Mouse (Mus musculus) activated CD4-positive, CD25-positive, alpha-beta regulatory T cell, adult 9 weeks (primary cell): ENCODE measurements around the gene Speer4c. TPM values are rescaled to one million over a fixed set of nuclear protein-coding genes. Genes with fewer than 3 reads are reported as not detected.

Source experiments
- polyA plus RNA-seq: library from polyadenylated mRNA; unstranded; fragments of 100-300 nt; shearing (Covaris generic); gene quantifications from one replicate; pipeline ENCODE4 v1.2.1, GENCODE M21; 2017

Gene Speer4c
- not detected for polyA plus RNA-seq

GRCm38 (mm10) chr5:15714171-15714570, at the start of gene Speer4c:
TSS of gene Speer4c (minus strand) at chr5:15714271.

Other genes with a start within 250 kb of the Speer4c start
- gene Gm21149, start 237.7 kb downstream of the Speer4c start, polyA plus RNA-seq: not detected
- gene Gm21190, start 185.0 kb downstream of the Speer4c start, polyA plus RNA-seq: not detected
- gene Gm21083, start 136.9 kb downstream of the Speer4c start, polyA plus RNA-seq: not detected
- gene Speer4d, start 95.2 kb downstream of the Speer4c start, polyA plus RNA-seq: not detected
- not detected for gene 4930572O03Rik, start 57.2 kb downstream of the Speer4c start, polyA plus RNA-seq
- gene Cacna2d1, start 220.4 kb upstream of the Speer4c start, polyA plus RNA-seq: not detected